Mouse (Mus musculus) c-Kit-positive CD71-negative TER-119-negative erythroid progenitor cells, embryonic 14.5 days (primary cell): ENCODE results near the gene Tmco5.

ENCODE experiments used
- DNase-seq: peaks from one replicate; pipeline ENCODE4 v3.0.0-alpha.2; 2013; ENCODE audit warnings: low read depth

Gene Tmco5

GRCm38 (mm10) chr2:116878391-116878790 is at the start of gene Tmco5:
Tmco5 (plus strand) TSS chr2:116878691.
- DNase-seq, result no peak

GRCm38 (mm10) chr2:116831863-116832262 is 46.6 kb upstream of the Tmco5 start:
- no peak for DNase-seq

- no peak for DNase-seq
Measured at GRCm38 (mm10) chr2:116837829-116838228, 40.7 kb upstream of the Tmco5 start.

- peak; percentile 6 for DNase-seq
Measured at GRCm38 (mm10) chr2:116838538-116839197, 39.8 kb upstream of the Tmco5 start.

- no peak for DNase-seq
Measured at GRCm38 (mm10) chr2:116849980-116850636, 28.4 kb upstream of the Tmco5 start.

- DNase-seq, result no peak
Measured at GRCm38 (mm10) chr2:116851356-116851755, 27.1 kb upstream of the Tmco5 start.

GRCm38 (mm10) chr2:116852249-116852648 is 26.2 kb upstream of the Tmco5 start:
- DNase-seq, result no peak

- DNase-seq, result no peak
Measured at GRCm38 (mm10) chr2:116858703-116859102, 19.8 kb upstream of the Tmco5 start.

GRCm38 (mm10) chr2:116876955-116877615 is 1.4 kb upstream of the Tmco5 start:
- no peak for DNase-seq

- DNase-seq, result no peak
Measured at GRCm38 (mm10) chr2:116879730-116880129, 1.2 kb downstream of the Tmco5 start.

GRCm38 (mm10) chr2:116893316-116893987 is 15.0 kb downstream of the Tmco5 start:
- no peak for DNase-seq

GRCm38 (mm10) chr2:116893988-116894363 is 15.5 kb downstream of the Tmco5 start:
- no peak for DNase-seq

- peak; percentile 63 for DNase-seq
Measured at GRCm38 (mm10) chr2:116899615-116900272, 21.3 kb downstream of the Tmco5 start.

- no peak for DNase-seq
Measured at GRCm38 (mm10) chr2:116900273-116900843, 21.9 kb downstream of the Tmco5 start.

- DNase-seq, result no peak
Measured at GRCm38 (mm10) chr2:116908268-116908667, 29.8 kb downstream of the Tmco5 start.

- DNase-seq, result no peak
Measured at GRCm38 (mm10) chr2:116912334-116913070, 34.0 kb downstream of the Tmco5 start.

GRCm38 (mm10) chr2:116913677-116914405 is 35.4 kb downstream of the Tmco5 start:
- no peak for DNase-seq

- no peak for DNase-seq
Measured at GRCm38 (mm10) chr2:116914636-116915035, 36.1 kb downstream of the Tmco5 start.

GRCm38 (mm10) chr2:116918598-116918997 is 40.1 kb downstream of the Tmco5 start:
- no peak for DNase-seq
